Mouse (Mus musculus) intestine, postnatal 0 days (tissue): ENCODE results near the gene Tgfb1. TPM values are rescaled to one million over a fixed set of nuclear protein-coding genes. Genes with fewer than 3 reads are reported as not detected.
A peak's percentile ranks its signal among the peaks of the same experiment; 100 is the strongest.

Source experiments
- ATAC-seq: fragments of 200-750 bp; cut with Nextera tagmentation; 2 replicates; pipeline ENCODE4 v1.8.0; 2017; ENCODE audit warnings: mild to moderate bottlenecking, moderate TSS enrichment, moderate library complexity
- H3K27ac ChIP-seq: fragments of 300-500 bp; sonication (generic); 2 replicates; pipeline ENCODE4 v1.5.1; 2014; ENCODE audit warnings: mild to moderate bottlenecking, low read depth, low read length, moderate library complexity
- H3K27me3 ChIP-seq: fragments of 300-500 bp; sonication (generic); replicated peaks from 2 replicates; pipeline ENCODE4 v1.6.1; 2014; ENCODE audit warnings: low read length, mixed read lengths; ENCODE audit not compliant: control insufficient read depth, insufficient read depth
- H3K36me3 ChIP-seq: fragments of 300-500 bp; sonication (generic); 2 replicates; pipeline ENCODE4 v1.6.1; 2014; ENCODE audit warnings: mild to moderate bottlenecking, moderate library complexity; ENCODE audit not compliant: control insufficient read depth, insufficient read depth
- H3K4me1 ChIP-seq: fragments of 300-500 bp; sonication (generic); replicated peaks from 2 replicates; pipeline ENCODE4 v1.6.1; 2014; ENCODE audit warnings: antibody characterized with exemption, low read length, mixed read lengths; ENCODE audit not compliant: control insufficient read depth, insufficient read depth
- H3K4me2 ChIP-seq: fragments of 300-500 bp; sonication (generic); replicated peaks from 2 replicates; pipeline ENCODE4 v1.6.1; 2014; ENCODE audit warnings: low read depth, mild to moderate bottlenecking, moderate library complexity
- H3K4me3 ChIP-seq: fragments of 300-500 bp; sonication (generic); 2 replicates; pipeline ENCODE4 v1.5.1; 2014; ENCODE audit warnings: low read depth, low read length
- H3K9ac ChIP-seq: fragments of 300-500 bp; sonication (generic); 2 replicates; pipeline ENCODE4 v1.6.1; 2014; ENCODE audit warnings: mild to moderate bottlenecking, low read depth, low read length
- H3K9me3 ChIP-seq: fragments of 300-500 bp; sonication (generic); 2 replicates; pipeline ENCODE4 v1.6.1; 2016; ENCODE audit warnings: mixed run types; ENCODE audit not compliant: control insufficient read depth
- CTCF ChIP-seq: sonication (generic); IDR thresholded peaks from 2 replicates; pipeline ENCODE4 v1.5.1; 2016; ENCODE audit warnings: low read depth, mild to moderate bottlenecking, control low read depth, antibody characterized with exemption, moderate library complexity
- WGBS: fragments of 180-500 bp; shearing (Covaris S2); extraction: QIAGEN DNeasy Blood & Tissue Kit; methylation state at CpG from one replicate; pipeline ENCODE4 v1.1.7; 2014; 5-methylcytosine and 5-hydroxymethylcytosine counted together
- polyA plus RNA-seq: library from polyadenylated mRNA; unstranded; fragments of >200 nt; fragmentation: Nextera tagmentation; extraction: Ambion mirVana; gene quantifications from 2 replicates; pipeline ENCODE4 v1.2.1, GENCODE M21; 2015

Gene Tgfb1
- 1.7 and 2.2 TPM in 2 replicates for polyA plus RNA-seq

DNA sequence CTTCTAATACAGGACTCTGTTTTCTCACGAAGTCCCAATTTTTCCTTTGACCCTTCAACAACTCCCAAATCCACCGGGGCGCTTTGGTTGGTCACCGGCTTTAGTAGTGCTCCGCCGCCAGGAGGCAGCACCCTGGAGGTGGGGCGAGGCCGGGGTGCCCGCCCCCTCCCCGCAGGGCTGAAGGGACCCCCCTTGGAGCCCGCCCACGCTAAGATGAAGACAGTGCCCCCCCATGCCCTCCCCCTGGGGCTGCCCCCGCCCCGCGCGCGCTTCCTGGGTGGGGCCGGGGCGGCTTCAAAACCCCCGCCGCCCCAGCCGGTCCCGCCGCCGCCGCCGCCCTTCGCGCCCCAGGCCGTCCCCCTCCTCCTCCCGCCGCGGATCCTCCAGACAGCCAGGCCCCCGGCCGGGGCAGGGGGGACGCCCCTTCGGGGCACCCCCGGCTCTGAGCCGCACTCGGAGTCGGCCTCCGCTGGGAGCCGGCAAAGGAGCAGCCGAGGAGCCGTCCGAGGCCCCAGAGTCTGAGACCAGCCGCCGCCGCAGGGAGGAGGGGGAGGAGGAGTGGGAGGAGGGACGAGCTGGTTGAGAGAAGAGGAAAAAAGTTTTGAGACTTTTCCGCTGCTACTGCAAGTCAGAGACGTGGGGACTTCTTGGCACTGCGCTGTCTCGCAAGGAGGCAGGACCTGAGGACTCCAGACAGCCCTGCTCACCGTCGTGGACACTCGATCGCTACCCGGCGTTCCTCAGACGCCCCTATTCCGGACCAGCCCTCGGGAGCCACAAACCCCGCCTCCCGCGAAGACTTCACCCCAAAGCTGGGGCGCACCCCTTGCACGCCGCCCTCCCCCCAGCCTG, at the start of gene Tgfb1:
Tgfb1 (plus strand) TSS at position 323 of the 852 bp plus-strand sequence.
- Histone ChIP-seq H3K4me2 (peak within 1 kb of the TSS; percentile 94), H3K9me3 (no peaks in the 10 kb centered on the region), H3K4me1 (no peaks in the 10 kb centered on the region; the same call in 1 of the 2 replicates), H3K4me3 (peak within 1 kb of the TSS; percentile 63), H3K9ac (peak within 1 kb of the TSS; percentile 50), H3K27ac (peak within 1 kb of the TSS; percentile 55; the same call in 1 of the 2 replicates), H3K27me3 (no peaks in the 10 kb centered on the region), H3K36me3 (0 out of 2 replicates have a peak, but pooled peaks cover under 1% of the 10 kb centered on the region)
- peak; percentile 79 for TF ChIP-seq CTCF
- ATAC-seq, result peak; percentile 45; the same call in 1 of the 2 replicates
- WGBS, result 1% methylated on average over 52 of the region's 69 CpGs

DNA sequence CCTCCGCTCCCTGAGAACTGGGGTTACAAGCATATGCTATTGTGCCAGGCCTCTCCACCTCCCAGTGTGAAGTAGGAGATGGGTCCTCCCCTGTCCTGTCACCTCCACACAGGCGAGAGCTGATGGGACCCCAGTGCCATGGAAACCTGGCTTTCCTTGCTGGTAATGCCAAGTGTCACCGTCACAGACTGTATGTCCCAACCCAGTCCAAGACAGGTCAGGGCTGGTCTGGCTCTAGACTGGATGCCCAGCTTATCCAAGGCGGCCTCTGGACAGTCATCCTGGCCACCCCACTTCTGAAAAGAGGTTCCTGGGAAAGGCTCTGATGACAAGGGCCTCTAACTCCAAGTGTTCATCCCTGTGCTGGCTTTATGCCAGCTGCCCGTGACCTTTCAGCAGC, 49.7 kb upstream of the Tgfb1 start:
- H3K27me3 ChIP-seq, result no peaks in the 10 kb centered on the region
- no peak overlapping the region for H3K4me2 ChIP-seq
- TF ChIP-seq CTCF, result no peak
- H3K9ac ChIP-seq, result no peak overlapping the region
- peaks cover 46% of the 10 kb centered on the region; the same call in 1 of the 2 replicates for H3K36me3 ChIP-seq
- no peak overlapping the region for H3K27ac ChIP-seq
- 94% methylated on average over 5 of the region's 5 CpGs for WGBS
- H3K4me3 ChIP-seq, result no peak overlapping the region
- no peaks in the 10 kb centered on the region for H3K4me1 ChIP-seq
- ATAC-seq, result no peak
- no peaks in the 10 kb centered on the region for H3K9me3 ChIP-seq

DNA sequence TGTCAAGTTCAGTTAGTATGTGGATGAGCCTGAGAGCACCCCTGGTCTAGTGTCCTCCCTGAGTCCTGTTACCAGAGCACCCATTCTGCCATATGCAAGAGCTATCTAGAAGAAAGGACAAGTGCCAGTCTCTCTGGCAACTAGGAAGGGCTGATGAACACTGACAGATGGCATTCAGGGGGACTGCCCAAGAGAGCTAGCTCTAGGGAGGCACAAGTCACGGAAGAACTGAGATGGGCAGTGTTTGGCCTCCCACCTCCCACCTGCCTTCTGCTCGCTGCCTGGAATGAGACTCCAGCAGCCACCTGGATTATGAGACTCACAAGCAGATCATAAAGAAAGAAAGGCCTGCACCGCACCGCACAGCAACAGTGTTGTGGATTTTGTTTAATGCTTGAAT, 47.0 kb upstream of the Tgfb1 start:
- Histone ChIP-seq H3K27ac (no peak overlapping the region), H3K4me2 (no peak overlapping the region), H3K4me1 (no peaks in the 10 kb centered on the region), H3K9me3 (no peaks in the 10 kb centered on the region), H3K36me3 (peaks cover 34% of the 10 kb centered on the region; the same call in 1 of the 2 replicates), H3K27me3 (no peaks in the 10 kb centered on the region), H3K9ac (no peak overlapping the region), H3K4me3 (no peak overlapping the region)
- no peak for ATAC-seq
- no peak for TF ChIP-seq CTCF
- WGBS, result 93% methylated on average over 4 of the region's 4 CpGs

GRCm38 (mm10) chr7:25644136-25644535, 42.7 kb upstream of the Tgfb1 start:
- 76% methylated on average over 10 of the region's 10 CpGs for WGBS

DNA sequence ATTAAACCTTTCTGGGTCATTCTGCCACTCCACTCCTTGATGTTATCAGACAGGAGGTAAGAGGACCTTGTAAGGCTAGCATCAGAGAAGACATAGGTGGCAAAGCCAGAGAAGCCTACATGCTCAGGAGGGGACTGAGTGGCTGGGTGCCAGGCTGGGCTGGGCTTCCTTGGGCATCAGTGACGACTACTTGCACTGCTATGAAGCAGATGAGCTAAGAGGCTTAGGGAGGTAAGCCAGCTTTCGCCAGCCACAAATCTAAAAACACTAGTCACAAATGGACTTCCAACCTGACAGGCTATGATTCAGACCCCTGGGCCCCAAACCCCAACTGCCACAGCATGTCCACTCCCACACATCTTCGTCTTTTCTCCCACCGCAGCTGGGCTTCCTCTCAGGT, 42.2 kb upstream of the Tgfb1 start:
- no peak for TF ChIP-seq CTCF
- no peak overlapping the region for H3K9ac ChIP-seq
- H3K9me3 ChIP-seq, result no peaks in the 10 kb centered on the region
- ATAC-seq, result no peak
- H3K4me1 ChIP-seq, result no peaks in the 10 kb centered on the region
- WGBS, result 82% methylated on average over 4 of the region's 4 CpGs
- H3K36me3 ChIP-seq, result peaks cover 6% of the 10 kb centered on the region; the same call in 1 of the 2 replicates
- H3K27ac ChIP-seq, result no peak overlapping the region
- H3K4me3 ChIP-seq, result no peak overlapping the region
- no peak overlapping the region for H3K4me2 ChIP-seq
- no peaks in the 10 kb centered on the region for H3K27me3 ChIP-seq

More at GRCm38 (mm10) chr7:25644136-25644535, 42.7 kb upstream of the Tgfb1 start:
- H3K27me3 ChIP-seq, result no peaks in the 10 kb centered on the region
- no peak overlapping the region for H3K4me2 ChIP-seq
- no peak for TF ChIP-seq CTCF
- H3K36me3 ChIP-seq, result peaks cover 11% of the 10 kb centered on the region; the same call in 1 of the 2 replicates
- no peak overlapping the region for H3K4me3 ChIP-seq
- no peaks in the 10 kb centered on the region for H3K9me3 ChIP-seq
- no peak overlapping the region for H3K27ac ChIP-seq
- ATAC-seq, result no peak
- no peaks in the 10 kb centered on the region for H3K4me1 ChIP-seq
- no peak overlapping the region for H3K9ac ChIP-seq

- Histone ChIP-seq H3K9ac (no peak overlapping the region), H3K9me3 (no peaks in the 10 kb centered on the region), H3K27ac (no peak overlapping the region), H3K4me2 (no peak overlapping the region), H3K27me3 (no peaks in the 10 kb centered on the region), H3K36me3 (peaks cover 5% of the 10 kb centered on the region; the same call in 1 of the 2 replicates), H3K4me3 (no peak overlapping the region), H3K4me1 (no peaks in the 10 kb centered on the region)
- ATAC-seq, result no peak
- WGBS, result 64% methylated on average over 14 of the region's 14 CpGs
- no peak for TF ChIP-seq CTCF
Measured at GRCm38 (mm10) chr7:25645074-25645473, 41.7 kb upstream of the Tgfb1 start.
